Mouse (Mus musculus) embryonic facial prominence, embryonic 13.5 days (tissue): ENCODE results near the gene Cep164. TPM values are rescaled to one million over a fixed set of nuclear protein-coding genes. Genes with fewer than 3 reads are reported as not detected.

Experiments
- ATAC-seq: fragments of 200-750 bp; cut with Nextera tagmentation; 2 replicates; pipeline ENCODE4 v1.8.0; 2017; ENCODE audit warnings: low read depth; ENCODE audit not compliant: insufficient number of reproducible peaks, insufficient read depth, low FRiP score, low TSS enrichment
- H3K27ac ChIP-seq: fragments of 300-500 bp; sonication (generic); 2 replicates; pipeline ENCODE4 v1.5.1; 2015; ENCODE audit warnings: moderate library complexity, mild to moderate bottlenecking, inconsistent platforms
- H3K27me3 ChIP-seq: fragments of 300-500 bp; sonication (generic); 2 replicates; pipeline ENCODE4 v1.6.1; 2015; ENCODE audit warnings: mild to moderate bottlenecking, inconsistent platforms
- H3K36me3 ChIP-seq: fragments of 300-500 bp; sonication (generic); 2 replicates; pipeline ENCODE4 v1.6.1; 2015; ENCODE audit warnings: mild to moderate bottlenecking, inconsistent platforms
- H3K4me1 ChIP-seq: fragments of 300-500 bp; sonication (generic); 2 replicates; pipeline ENCODE4 v1.6.1; 2015; ENCODE audit warnings: inconsistent platforms
- H3K4me2 ChIP-seq: fragments of 300-500 bp; sonication (generic); 2 replicates; pipeline ENCODE4 v1.6.1; 2015; ENCODE audit warnings: moderate library complexity, mild to moderate bottlenecking, inconsistent platforms
- H3K4me3 ChIP-seq: fragments of 300-500 bp; sonication (generic); 2 replicates; pipeline ENCODE4 v1.5.1; 2015; ENCODE audit warnings: mild to moderate bottlenecking, inconsistent platforms
- H3K9ac ChIP-seq: fragments of 300-500 bp; sonication (generic); 2 replicates; pipeline ENCODE4 v1.6.1; 2015; ENCODE audit warnings: mild to moderate bottlenecking, inconsistent platforms
- H3K9me3 ChIP-seq: fragments of 300-500 bp; sonication (generic); 2 replicates; pipeline ENCODE4 v1.6.1; 2016; ENCODE audit warnings: inconsistent platforms
- WGBS: fragments of 180-500 bp; shearing (Covaris S2); methylation state at CpG from one replicate; pipeline ENCODE4 v1.1.7; 2015; ENCODE audit warnings: mixed read lengths; 5-methylcytosine and 5-hydroxymethylcytosine counted together
- polyA plus RNA-seq: library from polyadenylated mRNA; unstranded; fragments of >200 nt; fragmentation: Nextera tagmentation; extraction: Ambion mirVana; gene quantifications from 2 replicates; pipeline ENCODE4 v1.2.1, GENCODE M21; 2015

Gene Cep164
- polyA plus RNA-seq, 1 experiment from 2014 or later: 34.3 TPM

DNA sequence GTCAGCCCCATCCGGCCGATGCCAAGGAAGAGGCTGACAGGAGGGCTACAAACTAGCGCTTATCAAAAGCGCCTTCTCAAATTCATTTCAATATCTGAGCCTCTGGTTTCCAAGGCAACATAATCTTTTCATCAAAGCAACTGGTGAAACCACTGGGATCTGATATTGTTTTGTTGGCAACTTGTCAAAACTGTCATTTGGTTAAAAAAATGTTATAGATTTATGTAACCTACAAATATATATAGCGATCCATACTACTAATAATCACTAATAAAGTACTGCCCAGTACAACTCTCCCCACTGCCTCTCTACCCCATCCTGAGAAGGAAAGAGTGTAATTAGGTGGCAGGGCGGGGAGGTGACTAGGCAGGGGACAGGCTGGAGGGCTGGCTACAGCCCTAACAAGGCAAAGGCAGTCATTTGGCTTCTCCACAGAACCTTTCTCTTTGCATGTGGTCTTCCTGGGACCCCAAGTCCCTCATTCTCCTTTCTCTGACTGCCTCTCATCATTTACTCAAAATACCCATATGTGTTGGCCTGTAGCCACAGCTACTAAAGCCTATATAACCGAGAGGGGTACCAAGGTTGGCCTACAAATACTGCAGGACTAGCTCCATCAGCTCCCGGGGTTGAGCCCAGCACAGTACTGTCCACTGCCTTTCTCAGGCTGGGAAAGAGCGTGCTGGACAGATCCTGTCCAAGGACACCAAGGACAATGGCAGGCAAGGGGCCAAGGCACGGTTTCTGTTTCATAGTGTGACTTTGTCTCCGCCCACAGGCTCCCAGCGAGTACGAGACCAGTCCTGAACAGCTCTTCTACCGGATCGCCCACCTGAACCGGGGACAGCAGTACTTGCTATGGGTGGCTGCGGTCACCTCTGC is 88.5 kb downstream of the Cep164 start:
- no peak for ATAC-seq
- no peak overlapping the region for H3K27ac ChIP-seq

DNA sequence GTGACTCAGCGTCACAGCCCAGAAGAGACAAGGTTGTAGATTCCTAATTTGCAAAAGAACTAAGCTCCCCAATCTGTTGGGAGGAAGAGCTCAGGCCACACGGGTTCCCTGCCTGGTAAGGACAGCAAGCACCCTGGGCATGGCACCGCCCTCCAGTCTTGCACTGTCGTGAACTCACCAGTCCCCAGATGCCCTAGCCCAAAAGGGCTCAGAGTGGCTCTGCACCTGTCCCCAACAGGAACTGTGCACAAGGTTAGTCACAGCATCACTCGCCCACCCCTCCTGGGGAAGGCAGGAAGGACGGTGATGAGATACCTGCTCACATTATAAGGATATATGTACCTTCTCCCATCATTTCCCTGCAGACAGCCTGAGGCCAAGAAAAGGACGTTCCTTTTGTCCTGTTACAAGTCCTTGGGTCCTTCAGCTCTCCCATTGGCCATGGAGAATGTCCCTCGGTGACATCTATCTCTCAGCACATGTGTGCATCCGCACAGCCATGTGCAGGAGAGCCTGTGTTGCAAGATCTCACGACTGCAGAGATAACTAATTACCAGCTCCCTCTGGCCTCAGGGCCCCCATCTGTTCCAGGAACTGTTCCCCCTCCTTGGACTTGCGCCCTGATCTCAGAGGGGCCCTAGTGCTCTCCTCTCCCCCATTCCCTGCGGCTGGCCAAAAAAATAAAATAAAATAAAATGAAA is 89.3 kb downstream of the Cep164 start:
- H3K4me2 ChIP-seq: no peak overlapping the region
- no peaks in the 10 kb centered on the region for H3K9me3 ChIP-seq
- no peak for ATAC-seq
- no peaks in the 10 kb centered on the region for H3K36me3 ChIP-seq
- peaks cover 13% of the 10 kb centered on the region for H3K4me1 ChIP-seq
- H3K9ac ChIP-seq: no peak overlapping the region
- peaks cover 14% of the 10 kb centered on the region for H3K27me3 ChIP-seq
- no peak overlapping the region for H3K27ac ChIP-seq
- no peak overlapping the region for H3K4me3 ChIP-seq
- WGBS: 56% methylated on average over 12 of the region's 12 CpGs

More for the DNA sequence above, 88.5 kb downstream of the Cep164 start:
- Histone ChIP-seq H3K9me3 (no peaks in the 10 kb centered on the region), H3K4me3 (no peak overlapping the region), H3K27me3 (peaks cover 15% of the 10 kb centered on the region), H3K4me2 (no peak overlapping the region), H3K9ac (no peak overlapping the region), H3K4me1 (peaks cover 13% of the 10 kb centered on the region), H3K36me3 (no peaks in the 10 kb centered on the region)
- 64% methylated on average over 17 of the region's 17 CpGs for WGBS

DNA sequence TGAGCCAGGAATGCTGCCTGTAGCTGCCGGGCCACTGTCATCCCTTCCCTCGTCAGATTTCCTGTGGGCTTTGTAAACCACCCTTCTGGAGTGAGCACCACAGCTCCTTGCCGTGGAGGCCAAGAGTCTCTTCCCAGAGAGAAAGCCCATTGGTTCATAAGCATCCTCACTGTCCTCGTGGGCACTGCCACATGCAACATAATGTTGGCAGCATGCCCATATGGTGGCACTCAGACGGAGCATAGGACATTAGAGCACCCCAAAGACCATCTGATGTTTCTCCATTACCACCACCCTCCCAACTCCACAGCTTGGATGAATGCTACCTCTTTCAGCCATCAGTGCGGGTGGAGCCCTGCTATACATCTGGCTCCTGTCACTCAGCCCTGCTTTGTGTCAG is 95.2 kb downstream of the Cep164 start:
- no peak overlapping the region for H3K9ac ChIP-seq
- H3K9me3 ChIP-seq: no peaks in the 10 kb centered on the region
- no peaks in the 10 kb centered on the region for H3K4me1 ChIP-seq
- 67% methylated on average over 6 of the region's 6 CpGs for WGBS
- H3K4me3 ChIP-seq: no peak overlapping the region
- no peak overlapping the region for H3K4me2 ChIP-seq
- no peaks in the 10 kb centered on the region for H3K36me3 ChIP-seq
- H3K27ac ChIP-seq: no peak overlapping the region
- no peak for ATAC-seq
- H3K27me3 ChIP-seq: no peaks in the 10 kb centered on the region

DNA sequence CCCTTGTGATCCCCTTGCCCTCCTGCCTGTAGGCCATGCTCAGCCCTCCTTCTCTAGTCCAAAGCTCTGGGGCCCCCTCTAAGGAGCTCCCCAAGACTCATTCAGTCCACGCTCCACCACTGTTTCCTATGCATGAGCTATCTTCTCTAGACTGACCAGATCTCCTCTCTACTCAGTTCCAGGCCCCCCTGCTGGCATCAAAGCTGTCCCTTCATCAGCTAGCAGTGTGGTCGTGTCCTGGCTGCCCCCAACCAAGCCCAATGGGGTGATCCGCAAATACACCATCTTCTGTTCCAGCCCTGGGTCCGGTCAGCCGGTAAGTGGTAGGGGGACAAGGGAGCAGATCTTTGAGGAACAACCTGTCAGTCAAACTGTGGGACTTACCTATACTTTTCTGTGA is 96.6 kb downstream of the Cep164 start:
- H3K9me3 ChIP-seq: no peaks in the 10 kb centered on the region
- H3K9ac ChIP-seq: no peak overlapping the region
- H3K4me1 ChIP-seq: no peaks in the 10 kb centered on the region
- H3K4me3 ChIP-seq: no peak overlapping the region
- ATAC-seq: no peak
- no peaks in the 10 kb centered on the region for H3K27me3 ChIP-seq
- no peak overlapping the region for H3K27ac ChIP-seq
- no peak overlapping the region for H3K4me2 ChIP-seq
- no peaks in the 10 kb centered on the region for H3K36me3 ChIP-seq
- 83% methylated on average over 5 of the region's 5 CpGs for WGBS

DNA sequence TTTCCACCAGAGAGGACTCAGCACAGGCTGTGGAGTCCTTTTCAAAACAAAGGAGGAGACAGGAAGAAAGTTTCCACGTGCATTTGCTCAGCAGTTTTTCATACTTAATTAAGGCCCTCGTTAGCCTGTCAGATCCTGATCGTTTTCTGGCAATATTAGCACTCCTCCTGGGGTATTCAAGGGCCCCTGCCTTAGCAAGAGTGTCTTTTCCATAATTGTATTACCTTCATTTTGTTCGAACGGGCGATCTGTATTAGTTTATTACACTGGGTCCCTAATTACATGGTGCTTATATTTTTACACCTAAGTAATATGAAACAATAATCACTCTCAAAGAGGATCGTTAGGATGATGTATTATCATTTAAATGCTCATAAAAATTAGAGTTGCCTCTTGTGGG is 108.5 kb downstream of the Cep164 start:
- Histone ChIP-seq H3K4me2 (no peak overlapping the region), H3K9ac (no peak overlapping the region), H3K9me3 (no peaks in the 10 kb centered on the region), H3K27ac (no peak overlapping the region), H3K4me3 (no peak overlapping the region), H3K4me1 (no peaks in the 10 kb centered on the region), H3K27me3 (no peaks in the 10 kb centered on the region), H3K36me3 (no peaks in the 10 kb centered on the region)
- no peak for ATAC-seq
- 64% methylated on average over 7 of the region's 7 CpGs for whole genome bisulfite sequencing

Other genes starting within 250 kb of the Cep164 start
- 34.4 and 35.5 TPM in 2 replicates for gene Bace1, start 9.9 kb upstream of the Cep164 start, polyA plus RNA-seq
- gene Pcsk7, start 77.8 kb upstream of the Cep164 start, polyA plus RNA-seq: 22.6 and 23.7 TPM in 2 replicates
- gene Rnf214, start 78.2 kb upstream of the Cep164 start, polyA plus RNA-seq: 68.8 and 70.4 TPM in 2 replicates
- 25.3 and 27.7 TPM in 2 replicates for gene Tagln, start 107.4 kb upstream of the Cep164 start, polyA plus RNA-seq
- gene Sidt2, start 126.6 kb upstream of the Cep164 start, polyA plus RNA-seq: 42.0 and 46.0 TPM in 2 replicates
- 180 and 206 TPM in 2 replicates for gene Pafah1b2, start 184.0 kb upstream of the Cep164 start, polyA plus RNA-seq
- gene Sik3, start 184.1 kb upstream of the Cep164 start, polyA plus RNA-seq: 7.4 and 9.3 TPM in 2 replicates